Mouse (Mus musculus) CH12.LX (cell line): ENCODE results near the gene Stat6. TPM values are rescaled to one million over a fixed set of nuclear protein-coding genes. Genes with fewer than 3 reads are reported as not detected.

Experiments
- DNase-seq: peaks from one replicate; pipeline ENCODE4 v3.0.0-alpha.2; 2013; ENCODE audit errors: extremely low read depth
- H3K27ac ChIP-seq: 2 replicates; pipeline ENCODE4 v1.5.1; 2012; ENCODE audit warnings: low read depth, mild to moderate bottlenecking, control low read depth, moderate library complexity; ENCODE audit not compliant: insufficient read depth
- H3K27me3 ChIP-seq: replicated peaks from 2 replicates; pipeline ENCODE3; 2012; ENCODE audit warnings: inconsistent platforms
- H3K36me3 ChIP-seq, 2 experiments: replicated peaks in 1 of 2; 2 replicates each; pipeline versions ENCODE3 to v1.6.1; 2012; ENCODE audit warnings: inconsistent platforms in 1 of 2, low read length in 1 of 2, mild to moderate bottlenecking in 1 of 2, mixed read lengths in 1 of 2, moderate library complexity in 1 of 2; ENCODE audit not compliant: control insufficient read depth in 1 of 2, insufficient read depth in 1 of 2
- H3K4me1 ChIP-seq, 2 experiments: 2 replicates each; pipeline ENCODE4 v1.6.1; 2012; ENCODE audit warnings: inconsistent platforms in 1 of 2, moderate library complexity in 1 of 2; ENCODE audit not compliant: insufficient read depth in 2 of 2, control insufficient read depth in 1 of 2
- H3K4me2 ChIP-seq: 2 replicates; pipeline ENCODE4 v1.6.1; 2012; ENCODE audit warnings: low read depth, mild to moderate bottlenecking, control low read depth; ENCODE audit not compliant: poor library complexity, insufficient read depth, severe bottlenecking
- H3K4me3 ChIP-seq, 3 experiments: fragments of 150-350 bp in 1 of 3; sonication (generic) in 1 of 3; replicated peaks in 1 of 3; 2 replicates each; pipeline versions ENCODE3 to v1.5.1; 2011 to 2012; ENCODE audit warnings: low read depth in 2 of 3, low read length in 2 of 3, mild to moderate bottlenecking in 2 of 3, moderate library complexity in 2 of 3, control low read depth in 1 of 3, improper control_type of control experiment in 1 of 3, inconsistent platforms in 1 of 3, mixed read lengths in 1 of 3; ENCODE audit not compliant: poor library complexity in 1 of 3
- H3K79me2 ChIP-seq: replicated peaks from 2 replicates; pipeline ENCODE4 v1.6.1; 2012; ENCODE audit warnings: mild to moderate bottlenecking, moderate library complexity; ENCODE audit not compliant: control insufficient read depth, poor library complexity, insufficient read depth, severe bottlenecking; ENCODE audit errors: extremely low read depth
- H3K9ac ChIP-seq: 2 replicates; pipeline ENCODE4 v1.6.1; 2012; ENCODE audit warnings: low read depth, mild to moderate bottlenecking, control low read depth, moderate library complexity; ENCODE audit not compliant: insufficient read depth
- H3K9me3 ChIP-seq: replicated peaks from 2 replicates; pipeline ENCODE3; 2012; ENCODE audit warnings: low read length, inconsistent platforms, mixed read lengths
- BHLHE40 ChIP-seq: IDR thresholded peaks from 2 replicates; pipeline ENCODE4 v1.6.1; 2011; ENCODE audit warnings: mild to moderate bottlenecking, low read depth, low read length, improper control_type of control experiment
- CHD1 ChIP-seq: IDR thresholded peaks from 2 replicates; pipeline ENCODE4 v1.6.1; 2012; ENCODE audit warnings: low read depth, low read length, improper control_type of control experiment, inconsistent platforms
- CHD2 ChIP-seq: IDR thresholded peaks from 2 replicates; pipeline ENCODE4 v1.6.1; 2011; ENCODE audit warnings: low read length, improper control_type of control experiment
- CTCF ChIP-seq, 2 experiments: IDR thresholded peaks in 1 of 2; conservative IDR thresholded peaks in 1 of 2; 2 replicates each; pipeline ENCODE4 v1.5.1; 2011 to 2012; ENCODE audit warnings: low read depth in 2 of 2, low read length in 2 of 2, improper control_type of control experiment in 1 of 2, inconsistent platforms in 1 of 2, mild to moderate bottlenecking in 1 of 2, moderate library complexity in 1 of 2
- ELF1 ChIP-seq: IDR thresholded peaks from 2 replicates; pipeline ENCODE4 v1.6.1; 2014; ENCODE audit warnings: low read depth, mild to moderate bottlenecking, inconsistent platforms, low read length, improper control_type of control experiment
- EP300 ChIP-seq: IDR thresholded peaks from 2 replicates; pipeline ENCODE4 v1.6.1; 2011; ENCODE audit warnings: low read length, improper control_type of control experiment
- ETS1 ChIP-seq: conservative IDR thresholded peaks from 2 replicates; pipeline ENCODE4 v1.6.1; 2012; ENCODE audit warnings: low read depth, mild to moderate bottlenecking, inconsistent platforms, low read length, improper control_type of control experiment, moderate library complexity
- GABPA ChIP-seq: IDR thresholded peaks from 2 replicates; pipeline ENCODE4 v1.6.1; 2012; ENCODE audit warnings: low read depth, low read length, improper control_type of control experiment, inconsistent platforms; ENCODE audit not compliant: insufficient replicate concordance
- HCFC1 ChIP-seq: IDR thresholded peaks from 2 replicates; pipeline ENCODE4 v1.6.1; 2012; ENCODE audit warnings: low read depth, mild to moderate bottlenecking, inconsistent platforms, low read length, improper control_type of control experiment
- IRF4 ChIP-seq: IDR thresholded peaks from 2 replicates; pipeline ENCODE4 v1.6.1; 2014; ENCODE audit warnings: low read depth, mild to moderate bottlenecking, inconsistent platforms, low read length, improper control_type of control experiment
- JUN ChIP-seq: IDR thresholded peaks from 2 replicates; pipeline ENCODE4 v1.6.1; 2011; ENCODE audit warnings: low read depth, mild to moderate bottlenecking, low read length, improper control_type of control experiment, moderate library complexity; ENCODE audit not compliant: insufficient read depth
- JUND ChIP-seq: conservative IDR thresholded peaks from 2 replicates; pipeline ENCODE4 v1.6.1; 2011; ENCODE audit warnings: low read depth, low read length, improper control_type of control experiment
- MAFK ChIP-seq: IDR thresholded peaks from 2 replicates; pipeline ENCODE4 v1.6.1; 2011; ENCODE audit warnings: low read length, improper control_type of control experiment; ENCODE audit not compliant: insufficient replicate concordance
- MAX ChIP-seq: IDR thresholded peaks from 2 replicates; pipeline ENCODE4 v1.6.1; 2011; ENCODE audit warnings: low read length, improper control_type of control experiment
- MAZ ChIP-seq: IDR thresholded peaks from 2 replicates; pipeline ENCODE4 v1.6.1; 2012; ENCODE audit warnings: low read depth, mild to moderate bottlenecking, inconsistent platforms, low read length, improper control_type of control experiment, moderate library complexity
- MEF2A ChIP-seq: IDR thresholded peaks from 2 replicates; pipeline ENCODE4 v1.6.1; 2014; ENCODE audit warnings: low read depth, mild to moderate bottlenecking, inconsistent platforms, low read length, improper control_type of control experiment, borderline replicate concordance
- MXI1 ChIP-seq: IDR thresholded peaks from 2 replicates; pipeline ENCODE4 v1.6.1; 2011; ENCODE audit warnings: mild to moderate bottlenecking, low read depth, low read length, improper control_type of control experiment
- MYC ChIP-seq: IDR thresholded peaks from 2 replicates; pipeline ENCODE4 v1.6.1; 2011; ENCODE audit warnings: low read depth, mild to moderate bottlenecking, improper control_type of control experiment, low read length
- NELFE ChIP-seq: IDR thresholded peaks from 2 replicates; pipeline ENCODE4 v1.6.1; 2011; ENCODE audit warnings: low read depth, low read length, improper control_type of control experiment
- PAX5 ChIP-seq: IDR thresholded peaks from 2 replicates; pipeline ENCODE4 v1.6.1; 2012; ENCODE audit warnings: low read length, inconsistent platforms, mixed read lengths
- POLR2A ChIP-seq: IDR thresholded peaks from 2 replicates; pipeline ENCODE4 v1.6.1; 2011; ENCODE audit warnings: low read depth, mild to moderate bottlenecking, improper control_type of control experiment, low read length
- POLR2AphosphoS2 ChIP-seq: IDR thresholded peaks from 2 replicates; pipeline ENCODE4 v1.6.1; 2011; ENCODE audit warnings: low read depth, low read length, improper control_type of control experiment
- RAD21 ChIP-seq: IDR thresholded peaks from 2 replicates; pipeline ENCODE4 v1.6.1; 2011; ENCODE audit warnings: low read depth, mild to moderate bottlenecking, low read length, improper control_type of control experiment, moderate library complexity
- RCOR1 ChIP-seq: conservative IDR thresholded peaks from 2 replicates; pipeline ENCODE4 v1.6.1; 2012; ENCODE audit warnings: low read depth, mild to moderate bottlenecking, inconsistent platforms, low read length, improper control_type of control experiment
- SIN3A ChIP-seq: IDR thresholded peaks from 2 replicates; pipeline ENCODE4 v1.6.1; 2012; ENCODE audit warnings: low read length, improper control_type of control experiment, inconsistent platforms
- SMC3 ChIP-seq: IDR thresholded peaks from 2 replicates; pipeline ENCODE4 v1.6.1; 2011; ENCODE audit warnings: low read depth, low read length, improper control_type of control experiment
- TBP ChIP-seq: conservative IDR thresholded peaks from 2 replicates; pipeline ENCODE4 v1.6.1; 2011; ENCODE audit warnings: low read depth, low read length, improper control_type of control experiment
- TCF12 ChIP-seq: IDR thresholded peaks from 2 replicates; pipeline ENCODE4 v1.6.1; 2014; ENCODE audit warnings: low read depth, mild to moderate bottlenecking, inconsistent platforms, low read length, improper control_type of control experiment
- UBTF ChIP-seq: IDR thresholded peaks from 2 replicates; pipeline ENCODE4 v1.6.1; 2012; ENCODE audit warnings: low read depth, mild to moderate bottlenecking, inconsistent platforms, low read length, improper control_type of control experiment, moderate library complexity
- USF2 ChIP-seq: conservative IDR thresholded peaks from 2 replicates; pipeline ENCODE4 v1.6.1; 2011; ENCODE audit warnings: low read depth, low read length, improper control_type of control experiment
- ZC3H11A ChIP-seq: IDR thresholded peaks from 2 replicates; pipeline ENCODE4 v1.6.1; 2012; ENCODE audit warnings: low read depth, mild to moderate bottlenecking, inconsistent platforms, low read length, improper control_type of control experiment
- ZKSCAN1 ChIP-seq: IDR thresholded peaks from 2 replicates; pipeline ENCODE4 v1.6.1; 2012; ENCODE audit warnings: low read depth, inconsistent platforms, low read length, improper control_type of control experiment, borderline replicate concordance
- ZMIZ1 ChIP-seq: IDR thresholded peaks from 2 replicates; pipeline ENCODE4 v1.6.1; 2012; ENCODE audit warnings: low read depth, mild to moderate bottlenecking, inconsistent platforms, low read length, improper control_type of control experiment
- ZNF384 ChIP-seq: IDR thresholded peaks from 2 replicates; pipeline ENCODE4 v1.6.1; 2012; ENCODE audit warnings: low read depth, low read length, improper control_type of control experiment, inconsistent platforms
- dilution Hi-C: fragments of 300-500 bp; cut with MboI; formaldehyde crosslinking; loops from 2 replicates; pipeline ENCODE4 v1.14.3; 2020; ENCODE audit warnings: low sequenced_read_pairs; ENCODE audit not compliant: extremely low pct_unique_long_range_greater_than_20kb, extremely low pct_ligation_motif_present
- in situ Hi-C: fragments of 300-500 bp; cut with MboI; formaldehyde crosslinking; loops from 3 replicates; pipeline ENCODE4 v1.14.3; 2019; ENCODE audit warnings: low sequenced_read_pairs, low pct_ligation_motif_present, low pct_unique_long_range_greater_than_20kb, mixed read lengths
- polyA plus RNA-seq: library from polyadenylated mRNA; unstranded; fragments of >175 nt; gene quantifications from 2 replicates; pipeline ENCODE4 v1.2.1, GENCODE M21; 2012; ENCODE audit warnings: low read depth; ENCODE audit not compliant: insufficient read length
- total RNA-seq, 2 experiments: library from RNA; depleted of rRNA; stranded (reverse); fragments of 300-350 nt in 1 of 2; fragments of >200 nt in 1 of 2; gene quantifications; 2 replicates each; pipeline ENCODE4 v1.2.3; 2012 to 2014

Gene Stat6
- total and polyA plus RNA-seq, 3 experiments, result 71.5 to 76.6 (median 72.1) TPM

DNA sequence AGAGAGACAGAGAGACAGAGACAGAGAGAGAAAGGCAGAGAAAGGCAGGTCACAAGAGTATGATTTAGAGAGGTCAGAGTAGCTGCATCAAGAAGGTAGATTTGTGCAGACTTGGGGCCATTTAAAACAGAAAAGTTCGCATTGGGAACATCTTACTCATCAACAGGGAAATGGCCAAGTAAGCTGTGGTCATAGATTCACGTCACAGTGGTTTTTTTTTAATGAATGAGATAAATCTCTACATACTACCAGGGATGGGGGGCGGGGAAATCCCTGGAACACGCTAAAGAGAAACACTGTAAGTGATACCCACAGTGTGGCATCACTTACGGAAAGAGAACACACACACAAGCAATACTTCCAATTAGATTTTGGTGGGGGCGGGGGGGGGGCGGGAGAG, 35.7 kb upstream of the Stat6 start:
- peaks cover 32 to 84% of the 10 kb centered on the region in 2 experiments for H3K4me1 ChIP-seq
- H3K9ac ChIP-seq, result no peak overlapping the region; the same call in 1 of the 2 replicates
- dilution Hi-C loops, result no loop called here
- H3K4me2 ChIP-seq, result no peak overlapping the region
- no peaks in the 10 kb centered on the region for H3K79me2 ChIP-seq
- TF ChIP-seq SIN3A (no peak), POLR2AphosphoS2 (no peak), GABPA (no peak), TCF12 (no peak; the same call in 1 of the 2 replicates), BHLHE40 (peak; percentile 50; the same call in 1 of the 2 replicates), IRF4 (peak; percentile 40; the same call in 1 of the 2 replicates), ELF1 (no peak), NELFE (no peak), JUN (no peak), CHD1 (peak; percentile 16; the same call in 1 of the 2 replicates), TBP (no peak), POLR2A (no peak), MAZ (0 out of 2 replicates have a peak, but pooled peaks have one; percentile 22), ZNF384 (peak; percentile 77), ZC3H11A (no peak), SMC3 (no peak), CTCF (conservative IDR thresholded peaks at IDR 0.05 in 1 of 2, IDR thresholded peaks at IDR 0.05 in 1 of 2; ENCODE audit: low read depth in 2 of 2, low read length in 2 of 2) (no peak), USF2 (no peak), HCFC1 (no peak), MEF2A (peak; percentile 26; the same call in 1 of the 2 replicates), RAD21 (no peak), MAX (no peak), JUND (peak; percentile 61), ZMIZ1 (no peak), ETS1 (peak; percentile 83), EP300 (peak; percentile 47), MYC (no peak), MAFK (no peak), CHD2 (peak; percentile 35; the same call in 1 of the 2 replicates), RCOR1 (no peak), UBTF (no peak), PAX5 (no peak), MXI1 (no peak), ZKSCAN1 (no peak)
- in situ Hi-C loops, result no loop called here
- H3K9me3 ChIP-seq, result peaks cover 2% of the 10 kb centered on the region
- H3K36me3 ChIP-seq, result peaks cover 0 to 5% of the 10 kb centered on the region in 2 experiments
- no peak overlapping the region for H3K4me3 ChIP-seq
- peak; percentile 37 for DNase-seq
- no peak overlapping the region for H3K27ac ChIP-seq
- no peaks in the 10 kb centered on the region for H3K27me3 ChIP-seq
